Mouse (Mus musculus) thymus, adult 2 months (tissue): ENCODE data around the gene Olfr1441.

Experiments
- CTCF ChIP-seq: fragments of 200-500 bp; IDR thresholded peaks from 2 replicates; pipeline ENCODE4 v1.5.1; 2012; ENCODE audit warnings: mild to moderate bottlenecking, control low read depth, low read length, moderate library complexity, borderline replicate concordance; ENCODE audit not compliant: control insufficient read depth, poor library complexity, insufficient read depth; ENCODE audit errors: extremely low read depth
- POLR2A ChIP-seq: fragments of 200-500 bp; IDR thresholded peaks from 2 replicates; pipeline ENCODE4 v1.6.1; 2012; ENCODE audit warnings: mild to moderate bottlenecking, low read length, control low read depth, moderate library complexity; ENCODE audit not compliant: control insufficient read depth, poor library complexity, insufficient read depth; ENCODE audit errors: extremely low read depth

DNA sequence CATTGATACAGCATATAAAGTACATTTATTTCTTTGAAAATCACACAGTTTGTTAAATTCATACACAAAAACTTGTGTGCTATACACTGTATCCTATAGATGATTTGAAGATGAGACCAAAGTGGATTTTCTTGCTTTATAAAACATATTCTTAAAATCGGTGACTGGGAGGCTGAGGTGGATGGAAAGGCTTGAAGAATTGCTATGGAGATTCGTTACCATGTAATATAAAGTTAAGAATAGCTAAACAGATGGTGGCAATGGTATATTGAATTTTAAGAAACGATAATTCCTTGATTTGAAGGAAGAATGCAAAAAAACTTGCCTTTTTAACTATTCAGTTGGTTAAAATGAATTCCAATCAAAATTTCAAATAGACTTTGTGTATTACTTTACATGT is 44.2 kb upstream of the Olfr1441 start:
- TF ChIP-seq CTCF (no peak), POLR2A (no peak)
